In genomic region chr2:157418206-157418605, GRCm38 (mm10) we compare ENCODE assay signal across 8 mouse cellular contexts. TPM values are rescaled to one million over a fixed set of nuclear protein-coding genes. Genes with fewer than 3 reads are reported as not detected.
A peak's percentile ranks its signal among the peaks of the same experiment; 100 is the strongest.
DNase-seq lines count a peak whose midpoint lies in the region; ATAC-seq lines count a peak whose summit lies in the region.
"Had no signal": no experiment of that assay in that cellular context is flagged by ENCODE, and none has a peak within 500 bp of the region (broad histone marks: within the 10 kb centered on the region; RNA-seq: fewer than 3 reads in every experiment).

TSS of gene Src (plus strand) at chr2:157418444.

- H3K4me2 ChIP-seq in forebrain, embryonic 11.5 days (ENCODE audit: low read depth, low read length, severe bottlenecking), result no peak within 1 kb of the TSS
- H3K4me2 ChIP-seq in stomach, embryonic 14.5 days (replicated peaks; ENCODE audit: low read depth, low read length), result no peak within 1 kb of the TSS

- H3K4me1 ChIP-seq in forebrain, embryonic 11.5 days (replicated peaks; ENCODE audit: control insufficient read depth, insufficient read depth, low read length), result peaks cover 10% of the 10 kb centered on the region
- peaks cover 20% of the 10 kb centered on the region for H3K4me1 ChIP-seq in stomach, embryonic 14.5 days (ENCODE audit: control insufficient read depth, insufficient read depth, low read length)

- peak within 1 kb of the TSS; percentile 29; the same call in 1 of the 2 replicates for H3K9ac ChIP-seq in forebrain, embryonic 11.5 days (ENCODE audit: low read length)
- H3K9ac ChIP-seq in stomach, embryonic 14.5 days (replicated peaks; ENCODE audit: low read depth, low read length), result no peak within 1 kb of the TSS

- H3K27me3 ChIP-seq in forebrain, embryonic 11.5 days (ENCODE audit: control insufficient read depth, insufficient read depth, low read length), result no peaks in the 10 kb centered on the region
- H3K27me3 ChIP-seq in stomach, embryonic 14.5 days (ENCODE audit: control insufficient read depth, insufficient read depth, low read length), result no peaks in the 10 kb centered on the region

- no peak for ATAC-seq in forebrain, embryonic 11.5 days (replicated peaks; ENCODE audit: low FRiP score)
- ATAC-seq in stomach, embryonic 14.5 days (ENCODE audit: insufficient number of reproducible peaks, insufficient read depth, low FRiP score, low read depth), result no peak

- WGBS in forebrain, embryonic 11.5 days, result 12% methylated on average over 13 of the region's 13 CpGs
- 23% methylated on average over 13 of the region's 13 CpGs for WGBS in stomach, embryonic 14.5 days

- H3K4me3 ChIP-seq in forebrain, embryonic 11.5 days (ENCODE audit: low read depth, low read length), result no peak within 1 kb of the TSS
- H3K4me3 ChIP-seq in stomach, embryonic 14.5 days (ENCODE audit: low read depth, low read length), result no peak within 1 kb of the TSS
- H3K4me3 ChIP-seq: erythroblast, embryonic 14.5 days had no signal

- intact Hi-C loops in left cerebral cortex, postnatal 25 days (cut with DNase I), result no loop called here

- no peak within 1 kb of the TSS for H3K27ac ChIP-seq in forebrain, embryonic 11.5 days (ENCODE audit: low read depth, low read length)
- no peak within 1 kb of the TSS for H3K27ac ChIP-seq in stomach, embryonic 14.5 days (ENCODE audit: low read length)

- H3K9me3 ChIP-seq in forebrain, embryonic 11.5 days (ENCODE audit: control insufficient read depth, low read length), result no peaks in the 10 kb centered on the region
- no peaks in the 10 kb centered on the region for H3K9me3 ChIP-seq in stomach, embryonic 14.5 days (ENCODE audit: control insufficient read depth, low read depth, low read length)

- DNase-seq in urinary bladder, adult 2 months (ENCODE audit: low spot score), result no peak
- no peak for DNase-seq in urinary bladder, postnatal 10 days (ENCODE audit: low spot score)
- DNase-seq in forebrain, embryonic 11.5 days (ENCODE audit: low spot score), result no peak
- DNase-seq in left cerebral cortex, postnatal 25 days (ENCODE audit: low spot score in 2 of 2), result no peak
- DNase-seq in urinary bladder, postnatal 4 days (ENCODE audit: low spot score in 2 of 2), result no peak
- no peak for DNase-seq in spleen, adult 18-20 months

- H3K36me3 ChIP-seq in forebrain, embryonic 11.5 days (ENCODE audit: control insufficient read depth, insufficient read depth, low read length), result no peaks in the 10 kb centered on the region
- H3K36me3 ChIP-seq in stomach, embryonic 14.5 days (ENCODE audit: control insufficient read depth, insufficient read depth, low read length), result no peaks in the 10 kb centered on the region

RNA-seq across cellular contexts. Expression of gene Src, which starts in this region (rescaled TPM):
- 63.4 and 72.7 TPM in 2 replicates for polyA plus RNA-seq in urinary bladder, adult 2 months (2012; rRNA removed)
- 20.3 and 23.2 TPM in 2 replicates for polyA plus RNA-seq in forebrain, embryonic 11.5 days (2014; fragmentation: Nextera tagmentation; extraction: Ambion mirVana)
- total RNA-seq in left cerebral cortex, postnatal 25 days (2021), result 100 to 1,000 TPM; 116 to 137 TPM
- polyA plus RNA-seq in stomach, embryonic 14.5 days (2014; fragmentation: Nextera tagmentation; extraction: Ambion mirVana), result 17.1 and 17.2 TPM in 2 replicates
